Mouse (Mus musculus) CH12.LX (cell line): ENCODE results near the gene Setd5. TPM values are rescaled to one million over a fixed set of nuclear protein-coding genes. Genes with fewer than 3 reads are reported as not detected.
A peak's percentile ranks its signal among the peaks of the same experiment; 100 is the strongest.

Experiments used
- DNase-seq: peaks from one replicate; pipeline ENCODE4 v3.0.0-alpha.2; 2013; ENCODE audit errors: extremely low read depth
- H3K27ac ChIP-seq: 2 replicates; pipeline ENCODE4 v1.5.1; 2012; ENCODE audit warnings: low read depth, mild to moderate bottlenecking, control low read depth, moderate library complexity; ENCODE audit not compliant: insufficient read depth
- H3K27me3 ChIP-seq: replicated peaks from 2 replicates; pipeline ENCODE3; 2012; ENCODE audit warnings: inconsistent platforms
- H3K36me3 ChIP-seq, 2 experiments: replicated peaks in 1 of 2; 2 replicates each; pipeline versions ENCODE3 to v1.6.1; 2012; ENCODE audit warnings: inconsistent platforms in 1 of 2, low read length in 1 of 2, mild to moderate bottlenecking in 1 of 2, mixed read lengths in 1 of 2, moderate library complexity in 1 of 2; ENCODE audit not compliant: control insufficient read depth in 1 of 2, insufficient read depth in 1 of 2
- H3K4me1 ChIP-seq, 2 experiments: 2 replicates each; pipeline ENCODE4 v1.6.1; 2012; ENCODE audit warnings: inconsistent platforms in 1 of 2, moderate library complexity in 1 of 2; ENCODE audit not compliant: insufficient read depth in 2 of 2, control insufficient read depth in 1 of 2
- H3K4me2 ChIP-seq: 2 replicates; pipeline ENCODE4 v1.6.1; 2012; ENCODE audit warnings: low read depth, mild to moderate bottlenecking, control low read depth; ENCODE audit not compliant: poor library complexity, insufficient read depth, severe bottlenecking
- H3K4me3 ChIP-seq, 3 experiments: fragments of 150-350 bp in 1 of 3; sonication (generic) in 1 of 3; replicated peaks in 1 of 3; 2 replicates each; pipeline versions ENCODE3 to v1.5.1; 2011 to 2012; ENCODE audit warnings: low read depth in 2 of 3, low read length in 2 of 3, mild to moderate bottlenecking in 2 of 3, moderate library complexity in 2 of 3, control low read depth in 1 of 3, improper control_type of control experiment in 1 of 3, inconsistent platforms in 1 of 3, mixed read lengths in 1 of 3; ENCODE audit not compliant: poor library complexity in 1 of 3
- H3K79me2 ChIP-seq: replicated peaks from 2 replicates; pipeline ENCODE4 v1.6.1; 2012; ENCODE audit warnings: mild to moderate bottlenecking, moderate library complexity; ENCODE audit not compliant: control insufficient read depth, poor library complexity, insufficient read depth, severe bottlenecking; ENCODE audit errors: extremely low read depth
- H3K9ac ChIP-seq: 2 replicates; pipeline ENCODE4 v1.6.1; 2012; ENCODE audit warnings: low read depth, mild to moderate bottlenecking, control low read depth, moderate library complexity; ENCODE audit not compliant: insufficient read depth
- H3K9me3 ChIP-seq: replicated peaks from 2 replicates; pipeline ENCODE3; 2012; ENCODE audit warnings: low read length, inconsistent platforms, mixed read lengths
- BHLHE40 ChIP-seq: IDR thresholded peaks from 2 replicates; pipeline ENCODE4 v1.6.1; 2011; ENCODE audit warnings: mild to moderate bottlenecking, low read depth, low read length, improper control_type of control experiment
- CTCF ChIP-seq, 2 experiments: IDR thresholded peaks in 1 of 2; conservative IDR thresholded peaks in 1 of 2; 2 replicates each; pipeline ENCODE4 v1.5.1; 2011 to 2012; ENCODE audit warnings: low read depth in 2 of 2, low read length in 2 of 2, improper control_type of control experiment in 1 of 2, inconsistent platforms in 1 of 2, mild to moderate bottlenecking in 1 of 2, moderate library complexity in 1 of 2
- ELF1 ChIP-seq: IDR thresholded peaks from 2 replicates; pipeline ENCODE4 v1.6.1; 2014; ENCODE audit warnings: low read depth, mild to moderate bottlenecking, inconsistent platforms, low read length, improper control_type of control experiment
- GABPA ChIP-seq: IDR thresholded peaks from 2 replicates; pipeline ENCODE4 v1.6.1; 2012; ENCODE audit warnings: low read depth, low read length, improper control_type of control experiment, inconsistent platforms; ENCODE audit not compliant: insufficient replicate concordance
- JUND ChIP-seq: conservative IDR thresholded peaks from 2 replicates; pipeline ENCODE4 v1.6.1; 2011; ENCODE audit warnings: low read depth, low read length, improper control_type of control experiment
- KAT2A ChIP-seq: IDR thresholded peaks from 2 replicates; pipeline ENCODE4 v1.6.1; 2012; ENCODE audit warnings: low read length, improper control_type of control experiment, inconsistent platforms; ENCODE audit not compliant: insufficient replicate concordance
- MAFK ChIP-seq: IDR thresholded peaks from 2 replicates; pipeline ENCODE4 v1.6.1; 2011; ENCODE audit warnings: low read length, improper control_type of control experiment; ENCODE audit not compliant: insufficient replicate concordance
- MXI1 ChIP-seq: IDR thresholded peaks from 2 replicates; pipeline ENCODE4 v1.6.1; 2011; ENCODE audit warnings: mild to moderate bottlenecking, low read depth, low read length, improper control_type of control experiment
- NELFE ChIP-seq: IDR thresholded peaks from 2 replicates; pipeline ENCODE4 v1.6.1; 2011; ENCODE audit warnings: low read depth, low read length, improper control_type of control experiment
- NRF1 ChIP-seq: IDR thresholded peaks from 2 replicates; pipeline ENCODE4 v1.6.1; 2014; ENCODE audit warnings: low read depth, mild to moderate bottlenecking, inconsistent platforms, low read length, improper control_type of control experiment, moderate library complexity
- PAX5 ChIP-seq: IDR thresholded peaks from 2 replicates; pipeline ENCODE4 v1.6.1; 2012; ENCODE audit warnings: low read length, inconsistent platforms, mixed read lengths
- POLR2A ChIP-seq: IDR thresholded peaks from 2 replicates; pipeline ENCODE4 v1.6.1; 2011; ENCODE audit warnings: low read depth, mild to moderate bottlenecking, improper control_type of control experiment, low read length
- RAD21 ChIP-seq: IDR thresholded peaks from 2 replicates; pipeline ENCODE4 v1.6.1; 2011; ENCODE audit warnings: low read depth, mild to moderate bottlenecking, low read length, improper control_type of control experiment, moderate library complexity
- TBP ChIP-seq: conservative IDR thresholded peaks from 2 replicates; pipeline ENCODE4 v1.6.1; 2011; ENCODE audit warnings: low read depth, low read length, improper control_type of control experiment
- dilution Hi-C: fragments of 300-500 bp; cut with MboI; formaldehyde crosslinking; loops from 2 replicates; pipeline ENCODE4 v1.14.3; 2020; ENCODE audit warnings: low sequenced_read_pairs; ENCODE audit not compliant: extremely low pct_unique_long_range_greater_than_20kb, extremely low pct_ligation_motif_present
- in situ Hi-C: fragments of 300-500 bp; cut with MboI; formaldehyde crosslinking; loops from 3 replicates; pipeline ENCODE4 v1.14.3; 2019; ENCODE audit warnings: low sequenced_read_pairs, low pct_ligation_motif_present, low pct_unique_long_range_greater_than_20kb, mixed read lengths
- polyA plus RNA-seq: library from polyadenylated mRNA; unstranded; fragments of >175 nt; gene quantifications from 2 replicates; pipeline ENCODE4 v1.2.1, GENCODE M21; 2012; ENCODE audit warnings: low read depth; ENCODE audit not compliant: insufficient read length
- total RNA-seq, 2 experiments: library from RNA; depleted of rRNA; stranded (reverse); fragments of 300-350 nt in 1 of 2; fragments of >200 nt in 1 of 2; gene quantifications; 2 replicates each; pipeline ENCODE4 v1.2.3; 2012 to 2014

The Setd5 gene
- total and polyA plus RNA-seq, 3 experiments, result 56.8 to 80.4 (median 67.4) TPM

DNA sequence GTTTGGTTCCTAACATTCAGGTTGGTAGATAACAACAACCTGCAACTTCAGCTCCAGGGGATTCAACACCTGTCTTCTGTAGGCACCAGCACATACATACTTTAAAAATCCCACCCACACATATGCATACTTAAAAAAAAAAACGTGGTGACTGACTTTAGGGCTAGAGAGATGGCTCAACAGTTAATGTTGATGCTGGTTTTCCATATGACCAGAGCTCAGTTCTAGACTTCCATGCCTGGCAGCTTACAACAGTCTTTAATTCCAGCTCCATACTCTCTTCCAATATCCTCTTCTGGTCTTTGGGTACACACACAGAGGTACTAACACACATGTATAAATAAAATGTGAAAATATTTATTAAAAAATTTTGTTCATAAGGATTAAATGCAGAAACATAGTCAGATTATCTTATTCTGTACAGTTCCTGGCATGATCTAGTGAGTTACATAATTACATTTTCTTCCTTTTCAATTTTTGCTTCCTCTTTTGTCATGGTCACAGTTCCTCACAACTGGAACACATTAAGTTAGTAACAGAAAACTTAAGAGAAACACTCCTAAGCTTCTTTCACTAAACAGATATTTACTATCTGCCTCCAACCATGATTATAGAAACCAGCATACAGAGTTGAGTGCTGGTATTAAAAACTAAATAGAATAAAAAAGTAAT is 16.1 kb upstream of the Setd5 start:
- H3K9ac ChIP-seq, result no peak overlapping the region
- dilution Hi-C loops (no loop called here), in situ Hi-C loops (no loop called here)
- H3K79me2 ChIP-seq, result peaks cover 10% of the 10 kb centered on the region; the same call in 1 of the 2 replicates
- DNase-seq, result no peak
- no peak for TF ChIP-seq MXI1
- no peak for TF ChIP-seq POLR2A
- no peak for TF ChIP-seq MAFK
- no peak for TF ChIP-seq ELF1
- TF ChIP-seq TBP, result no peak
- TF ChIP-seq NRF1, result no peak
- TF ChIP-seq PAX5, result no peak
- TF ChIP-seq KAT2A, result no peak
- no peaks in the 10 kb centered on the region for H3K4me1 ChIP-seq
- H3K4me3 ChIP-seq, result no peak overlapping the region
- no peaks in the 10 kb centered on the region for H3K27me3 ChIP-seq
- H3K36me3 ChIP-seq, result peaks cover 57 to 91% of the 10 kb centered on the region in 2 experiments
- H3K27ac ChIP-seq, result no peak overlapping the region
- H3K4me2 ChIP-seq, result no peak overlapping the region
- H3K9me3 ChIP-seq, result no peaks in the 10 kb centered on the region

DNA sequence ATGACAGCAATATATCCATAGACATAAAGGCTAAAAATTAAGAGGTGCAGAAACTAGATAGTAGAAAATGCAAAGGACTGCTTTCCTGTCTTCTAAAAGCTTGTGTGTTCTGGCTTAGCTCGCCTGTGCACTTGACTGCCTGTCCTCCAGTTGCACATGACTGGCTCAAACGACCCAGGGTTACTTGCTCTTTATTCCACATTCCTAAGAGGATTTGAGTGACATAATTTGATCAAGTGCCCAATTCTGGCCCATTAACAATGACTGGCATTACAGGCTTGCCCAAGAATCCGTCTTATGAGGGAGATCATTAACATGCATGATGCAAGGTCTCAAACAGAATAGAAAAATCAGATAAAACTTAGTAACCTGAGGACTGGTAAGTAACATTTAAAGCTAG is 14.9 kb upstream of the Setd5 start:
- Histone ChIP-seq H3K4me3 (no peak overlapping the region), H3K27ac (no peak overlapping the region), H3K27me3 (no peaks in the 10 kb centered on the region), H3K36me3 (peaks cover 56 to 94% of the 10 kb centered on the region in 2 experiments), H3K79me2 (peaks cover 15% of the 10 kb centered on the region), H3K4me1 (no peaks in the 10 kb centered on the region), H3K4me2 (no peak overlapping the region), H3K9me3 (no peaks in the 10 kb centered on the region), H3K9ac (no peak overlapping the region)
- dilution Hi-C loops (no loop called here), in situ Hi-C loops (no loop called here)
- DNase-seq, result no peak
- no peak for TF ChIP-seq PAX5
- TF ChIP-seq CTCF (conservative IDR thresholded peaks at IDR 0.05 in 1 of 2, IDR thresholded peaks at IDR 0.05 in 1 of 2; ENCODE audit: low read depth in 2 of 2, low read length in 2 of 2), result no peak
- TF ChIP-seq BHLHE40, result no peak
- TF ChIP-seq RAD21, result no peak
- TF ChIP-seq JUND, result no peak
- no peak for TF ChIP-seq GABPA

DNA sequence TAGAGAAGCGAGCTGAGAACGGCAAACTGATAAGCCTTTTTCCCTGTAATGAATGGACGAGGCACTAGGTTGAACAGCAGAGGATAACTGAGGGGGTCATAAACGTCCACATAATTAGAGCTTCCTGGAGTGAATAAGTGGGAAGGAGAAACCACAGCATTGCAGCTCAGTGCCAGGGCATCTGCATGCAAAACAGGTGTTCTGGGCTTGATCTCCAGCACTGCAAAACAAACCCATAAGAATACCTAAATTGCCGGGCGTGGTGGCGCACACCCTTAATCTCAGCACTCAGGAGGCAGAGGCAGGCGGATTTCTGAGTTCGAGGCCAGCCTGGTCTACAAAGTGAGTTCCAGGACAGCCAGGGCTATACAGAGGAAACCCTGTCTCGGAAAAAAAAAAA is 13.8 kb upstream of the Setd5 start:
- TF ChIP-seq POLR2A (0 out of 2 replicates have a peak, but pooled peaks have one; percentile 17), NELFE (no peak)
- in situ Hi-C loops, result no loop called here
- no peak overlapping the region for H3K9ac ChIP-seq
- dilution Hi-C loops, result no loop called here
- no peak overlapping the region for H3K4me3 ChIP-seq
- no peaks in the 10 kb centered on the region for H3K4me1 ChIP-seq
- no peak overlapping the region for H3K27ac ChIP-seq
- peaks cover 26% of the 10 kb centered on the region for H3K79me2 ChIP-seq
- H3K27me3 ChIP-seq, result no peaks in the 10 kb centered on the region
- no peak overlapping the region for H3K4me2 ChIP-seq
- DNase-seq, result no peak
- H3K9me3 ChIP-seq, result no peaks in the 10 kb centered on the region
- peaks cover 60 to 96% of the 10 kb centered on the region in 2 experiments for H3K36me3 ChIP-seq
